Mouse (Mus musculus): ENCODE results near the gene Ppp1r35. TPM values are rescaled to one million over a fixed set of nuclear protein-coding genes. Genes with fewer than 3 reads are reported as not detected.

Ppp1r35 gene
- polyA plus RNA-seq, 1 experiment from 2014 or later: 44.1 TPM

GRCm38 (mm10) chr5:137822602-137823001, 44.0 kb downstream of the Ppp1r35 start:
- no peak overlapping the region for H3K27ac ChIP-seq
- H3K9ac ChIP-seq: no peak overlapping the region
- no peaks in the 10 kb centered on the region for H3K27me3 ChIP-seq
- no peaks in the 10 kb centered on the region for H3K4me1 ChIP-seq (replicated peaks)
- ATAC-seq (ENCODE audit: low FRiP score): no peak
- H3K9me3 ChIP-seq: no peaks in the 10 kb centered on the region
- WGBS: 89% methylated on average over 1 of the region's 1 CpGs
- no peaks in the 10 kb centered on the region for H3K36me3 ChIP-seq
- no peak overlapping the region for H3K4me2 ChIP-seq
- no peak overlapping the region for H3K4me3 ChIP-seq

- no peaks in the 10 kb centered on the region for H3K36me3 ChIP-seq
- H3K4me1 ChIP-seq (replicated peaks): no peaks in the 10 kb centered on the region
- ATAC-seq (ENCODE audit: low FRiP score): no peak
- H3K4me2 ChIP-seq: no peak overlapping the region
- WGBS: 95% methylated on average over 6 of the region's 6 CpGs
- H3K27me3 ChIP-seq: no peaks in the 10 kb centered on the region
- no peaks in the 10 kb centered on the region for H3K9me3 ChIP-seq
- no peak overlapping the region for H3K27ac ChIP-seq
- H3K9ac ChIP-seq: no peak overlapping the region
- H3K4me3 ChIP-seq: no peak overlapping the region
Observed at GRCm38 (mm10) chr5:137823455-137824045, 44.9 kb downstream of the Ppp1r35 start.

GRCm38 (mm10) chr5:137825030-137825429, 46.4 kb downstream of the Ppp1r35 start:
- whole genome bisulfite sequencing: 89% methylated on average over 3 of the region's 3 CpGs
- H3K4me3 ChIP-seq: no peak overlapping the region
- H3K4me2 ChIP-seq: no peak overlapping the region
- no peaks in the 10 kb centered on the region for H3K36me3 ChIP-seq
- no peaks in the 10 kb centered on the region for H3K9me3 ChIP-seq
- H3K27me3 ChIP-seq: no peaks in the 10 kb centered on the region
- no peaks in the 10 kb centered on the region for H3K4me1 ChIP-seq (replicated peaks)
- no peak overlapping the region for H3K27ac ChIP-seq
- ATAC-seq (ENCODE audit: low FRiP score): no peak
- no peak overlapping the region for H3K9ac ChIP-seq

- 93% methylated on average over 2 of the region's 2 CpGs for WGBS
- no peaks in the 10 kb centered on the region for H3K4me1 ChIP-seq (replicated peaks)
- no peak overlapping the region for H3K4me2 ChIP-seq
- H3K9ac ChIP-seq: no peak overlapping the region
- ATAC-seq (ENCODE audit: low FRiP score): no peak
- H3K4me3 ChIP-seq: no peak overlapping the region
- no peaks in the 10 kb centered on the region for H3K27me3 ChIP-seq
- no peaks in the 10 kb centered on the region for H3K9me3 ChIP-seq
- no peak overlapping the region for H3K27ac ChIP-seq
- no peaks in the 10 kb centered on the region for H3K36me3 ChIP-seq
Observed at GRCm38 (mm10) chr5:137825971-137826370, 47.3 kb downstream of the Ppp1r35 start.

GRCm38 (mm10) chr5:137826421-137826820, 47.8 kb downstream of the Ppp1r35 start:
- Histone ChIP-seq H3K4me2 (no peak overlapping the region), H3K9me3 (no peaks in the 10 kb centered on the region), H3K27ac (no peak overlapping the region), H3K4me3 (no peak overlapping the region), H3K36me3 (no peaks in the 10 kb centered on the region), H3K4me1 (replicated peaks) (no peaks in the 10 kb centered on the region), H3K27me3 (no peaks in the 10 kb centered on the region), H3K9ac (no peak overlapping the region)
- 73% methylated on average over 7 of the region's 7 CpGs for WGBS
- ATAC-seq (ENCODE audit: low FRiP score): no peak

GRCm38 (mm10) chr5:137828694-137829093, 50.0 kb downstream of the Ppp1r35 start:
- no peak for ATAC-seq (ENCODE audit: low FRiP score)
- no peaks in the 10 kb centered on the region for H3K27me3 ChIP-seq
- 86% methylated on average over 6 of the region's 6 CpGs for WGBS

More at GRCm38 (mm10) chr5:137828694-137829093, 50.0 kb downstream of the Ppp1r35 start:
- Histone ChIP-seq H3K36me3 (no peaks in the 10 kb centered on the region), H3K27ac (no peak overlapping the region), H3K4me1 (replicated peaks) (no peaks in the 10 kb centered on the region), H3K4me2 (no peak overlapping the region), H3K9me3 (no peaks in the 10 kb centered on the region), H3K9ac (no peak overlapping the region), H3K4me3 (no peak overlapping the region)

Other genes with a start within 250 kb of the Ppp1r35 start
- not detected in 2 replicates for gene Epo, start 245.6 kb upstream of the Ppp1r35 start, polyA plus RNA-seq (2015; fragmentation: Nextera tagmentation; extraction: Ambion mirVana)
- 529 and 536 TPM in 2 replicates for gene Gnb2, start 245.3 kb upstream of the Ppp1r35 start, polyA plus RNA-seq (2015; fragmentation: Nextera tagmentation; extraction: Ambion mirVana)
- gene Actl6b, start 225.3 kb upstream of the Ppp1r35 start, polyA plus RNA-seq (2015; fragmentation: Nextera tagmentation; extraction: Ambion mirVana): 256 and 271 TPM in 2 replicates
- gene Tfr2, start 209.0 kb upstream of the Ppp1r35 start, polyA plus RNA-seq (2015; fragmentation: Nextera tagmentation; extraction: Ambion mirVana): 3.4 and 3.8 TPM in 2 replicates
- gene Mospd3, start 177.8 kb upstream of the Ppp1r35 start, polyA plus RNA-seq (2015; fragmentation: Nextera tagmentation; extraction: Ambion mirVana): 49.1 and 49.6 TPM in 2 replicates
- 22.8 and 26.4 TPM in 2 replicates for gene Pcolce, start 165.1 kb upstream of the Ppp1r35 start, polyA plus RNA-seq (2015; fragmentation: Nextera tagmentation; extraction: Ambion mirVana)
- 0.17 and 0.21 TPM in 2 replicates for gene Fbxo24, start 149.8 kb upstream of the Ppp1r35 start, polyA plus RNA-seq (2015; fragmentation: Nextera tagmentation; extraction: Ambion mirVana)
- 19.9 and 23.4 TPM in 2 replicates for gene Lrch4, start 149.7 kb upstream of the Ppp1r35 start, polyA plus RNA-seq (2015; fragmentation: Nextera tagmentation; extraction: Ambion mirVana)
- gene Gm20605, start 149.7 kb upstream of the Ppp1r35 start, polyA plus RNA-seq (2015; fragmentation: Nextera tagmentation; extraction: Ambion mirVana): 7.9 and 8.9 TPM in 2 replicates
- gene Sap25, start 137.5 kb upstream of the Ppp1r35 start, polyA plus RNA-seq (2015; fragmentation: Nextera tagmentation; extraction: Ambion mirVana): 4.8 and 5.2 TPM in 2 replicates
- 0.09 and 0.16 TPM in 2 replicates for gene Irs3, start 133.1 kb upstream of the Ppp1r35 start, polyA plus RNA-seq (2015; fragmentation: Nextera tagmentation; extraction: Ambion mirVana)
- 15.6 and 16.4 TPM in 2 replicates for gene Agfg2, start 94.1 kb upstream of the Ppp1r35 start, polyA plus RNA-seq (2015; fragmentation: Nextera tagmentation; extraction: Ambion mirVana)
- gene Nyap1, start 37.2 kb upstream of the Ppp1r35 start, polyA plus RNA-seq (2015; fragmentation: Nextera tagmentation; extraction: Ambion mirVana): 32.9 and 34.1 TPM in 2 replicates
- gene Tsc22d4, start 33.1 kb upstream of the Ppp1r35 start, polyA plus RNA-seq (2015; fragmentation: Nextera tagmentation; extraction: Ambion mirVana): 61.1 and 62.5 TPM in 2 replicates
- 10.7 and 11.1 TPM in 2 replicates for gene Mepce, start 8.8 kb downstream of the Ppp1r35 start, polyA plus RNA-seq (2015; fragmentation: Nextera tagmentation; extraction: Ambion mirVana)
- gene Zcwpw1, start 8.9 kb downstream of the Ppp1r35 start, polyA plus RNA-seq (2015; fragmentation: Nextera tagmentation; extraction: Ambion mirVana): 10.6 and 12.3 TPM in 2 replicates
- gene Pilra, start 57.4 kb downstream of the Ppp1r35 start, polyA plus RNA-seq (2015; fragmentation: Nextera tagmentation; extraction: Ambion mirVana): 0.25 and 0.44 TPM in 2 replicates
- not detected in 2 replicates for gene Pilrb1, start 79.3 kb downstream of the Ppp1r35 start, polyA plus RNA-seq (2015; fragmentation: Nextera tagmentation; extraction: Ambion mirVana)
- not detected in 2 replicates for gene Pilrb2, start 93.0 kb downstream of the Ppp1r35 start, polyA plus RNA-seq (2015; fragmentation: Nextera tagmentation; extraction: Ambion mirVana)
- not detected in 2 replicates for gene Cyp3a13, start 142.8 kb downstream of the Ppp1r35 start, polyA plus RNA-seq (2015; fragmentation: Nextera tagmentation; extraction: Ambion mirVana)
- 0.77 and 0.83 TPM in 2 replicates for gene Gjc3, start 184.2 kb downstream of the Ppp1r35 start, polyA plus RNA-seq (2015; fragmentation: Nextera tagmentation; extraction: Ambion mirVana)
- gene Azgp1, start 202.7 kb downstream of the Ppp1r35 start, polyA plus RNA-seq (2015; fragmentation: Nextera tagmentation; extraction: Ambion mirVana): not detected in 2 replicates
- gene Smok3a, start 242.4 kb downstream of the Ppp1r35 start, polyA plus RNA-seq (2015; fragmentation: Nextera tagmentation; extraction: Ambion mirVana): not detected in 2 replicates
- gene Smok3b, start 242.6 kb downstream of the Ppp1r35 start, polyA plus RNA-seq (2015; fragmentation: Nextera tagmentation; extraction: Ambion mirVana): not detected in 2 replicates

Measured in hindbrain, embryonic 13.5 days (tissue).